Mouse (Mus musculus): Measurements from ENCODE around the gene Lhx4. TPM values are rescaled to one million over a fixed set of nuclear protein-coding genes. Genes with fewer than 3 reads are reported as not detected.

Lhx4 gene
- polyA plus RNA-seq, 1 experiment from 2014 or later: not detected

GRCm38 (mm10) chr1:155693443-155693842, 58.0 kb downstream of the Lhx4 start:
- ATAC-seq (replicated peaks; ENCODE audit: insufficient number of reproducible peaks, insufficient read depth, low FRiP score, low read depth): no peak
- no peak overlapping the region for H3K9ac ChIP-seq
- H3K27me3 ChIP-seq: no peaks in the 10 kb centered on the region
- no peak overlapping the region for H3K4me3 ChIP-seq
- no peaks in the 10 kb centered on the region; the same call in none of the 2 replicates for H3K4me1 ChIP-seq (replicated peaks)
- H3K4me2 ChIP-seq: no peak overlapping the region
- H3K9me3 ChIP-seq (replicated peaks): no peaks in the 10 kb centered on the region
- H3K27ac ChIP-seq: no peak overlapping the region
- 38% methylated on average over 5 of the region's 5 CpGs for WGBS
- no peaks in the 10 kb centered on the region for H3K36me3 ChIP-seq

- Histone ChIP-seq H3K4me2 (no peak overlapping the region), H3K27me3 (no peaks in the 10 kb centered on the region), H3K9me3 (replicated peaks) (no peaks in the 10 kb centered on the region), H3K4me1 (replicated peaks) (no peaks in the 10 kb centered on the region; the same call in 1 of the 2 replicates), H3K9ac (no peak overlapping the region), H3K36me3 (no peaks in the 10 kb centered on the region), H3K27ac (no peak overlapping the region), H3K4me3 (no peak overlapping the region)
- no peak for ATAC-seq (replicated peaks; ENCODE audit: insufficient number of reproducible peaks, insufficient read depth, low FRiP score, low read depth)
- WGBS: 67% methylated on average over 11 of the region's 11 CpGs
These were observed 58.5 kb downstream of the Lhx4 start for GRCm38 (mm10) chr1:155693026-155693425.

GRCm38 (mm10) chr1:155692230-155692629, 59.3 kb downstream of the Lhx4 start:
- Histone ChIP-seq H3K9me3 (replicated peaks) (no peaks in the 10 kb centered on the region), H3K4me3 (no peak overlapping the region), H3K36me3 (no peaks in the 10 kb centered on the region), H3K9ac (no peak overlapping the region), H3K4me1 (replicated peaks) (no peaks in the 10 kb centered on the region; the same call in 1 of the 2 replicates), H3K27me3 (no peaks in the 10 kb centered on the region), H3K4me2 (no peak overlapping the region), H3K27ac (no peak overlapping the region)
- 88% methylated on average over 6 of the region's 6 CpGs for WGBS
- no peak for ATAC-seq (replicated peaks; ENCODE audit: insufficient number of reproducible peaks, insufficient read depth, low FRiP score, low read depth)

GRCm38 (mm10) chr1:155689558-155689957, 61.9 kb downstream of the Lhx4 start:
- no peak overlapping the region for H3K27ac ChIP-seq
- H3K27me3 ChIP-seq: no peaks in the 10 kb centered on the region
- no peaks in the 10 kb centered on the region; the same call in 1 of the 2 replicates for H3K4me1 ChIP-seq (replicated peaks)
- H3K36me3 ChIP-seq: no peaks in the 10 kb centered on the region
- no peak overlapping the region for H3K4me3 ChIP-seq
- H3K9ac ChIP-seq: no peak overlapping the region
- ATAC-seq (replicated peaks; ENCODE audit: insufficient number of reproducible peaks, insufficient read depth, low FRiP score, low read depth): no peak
- H3K9me3 ChIP-seq (replicated peaks): no peaks in the 10 kb centered on the region
- 87% methylated on average over 5 of the region's 5 CpGs for WGBS
- no peak overlapping the region for H3K4me2 ChIP-seq

- Histone ChIP-seq H3K4me3 (no peak overlapping the region), H3K27me3 (no peaks in the 10 kb centered on the region), H3K9ac (no peak overlapping the region), H3K36me3 (no peaks in the 10 kb centered on the region), H3K4me2 (no peak overlapping the region), H3K4me1 (replicated peaks) (no peaks in the 10 kb centered on the region; the same call in 1 of the 2 replicates), H3K9me3 (replicated peaks) (no peaks in the 10 kb centered on the region), H3K27ac (no peak overlapping the region)
- 80% methylated on average over 4 of the region's 4 CpGs for WGBS
- no peak for ATAC-seq (replicated peaks; ENCODE audit: insufficient number of reproducible peaks, insufficient read depth, low FRiP score, low read depth)
These were observed 62.3 kb downstream of the Lhx4 start for GRCm38 (mm10) chr1:155689141-155689540.

GRCm38 (mm10) chr1:155686816-155687215, 64.7 kb downstream of the Lhx4 start:
- H3K4me1 ChIP-seq (replicated peaks): no peaks in the 10 kb centered on the region
- ATAC-seq (replicated peaks; ENCODE audit: insufficient number of reproducible peaks, insufficient read depth, low FRiP score, low read depth): no peak
- no peak overlapping the region for H3K4me3 ChIP-seq
- 72% methylated on average over 15 of the region's 15 CpGs for WGBS
- no peaks in the 10 kb centered on the region for H3K27me3 ChIP-seq
- H3K36me3 ChIP-seq: no peaks in the 10 kb centered on the region
- H3K9me3 ChIP-seq (replicated peaks): no peaks in the 10 kb centered on the region
- no peak overlapping the region for H3K9ac ChIP-seq
- no peak overlapping the region for H3K27ac ChIP-seq
- no peak overlapping the region for H3K4me2 ChIP-seq

GRCm38 (mm10) chr1:155681116-155681799, 70.2 kb downstream of the Lhx4 start:
- no peak overlapping the region for H3K4me3 ChIP-seq
- no peaks in the 10 kb centered on the region for H3K4me1 ChIP-seq (replicated peaks)
- no peaks in the 10 kb centered on the region; the same call in 1 of the 2 replicates for H3K36me3 ChIP-seq
- H3K9ac ChIP-seq: no peak overlapping the region
- WGBS: 75% methylated on average over 10 of the region's 10 CpGs
- no peak overlapping the region for H3K4me2 ChIP-seq
- no peaks in the 10 kb centered on the region for H3K27me3 ChIP-seq
- ATAC-seq (replicated peaks; ENCODE audit: insufficient number of reproducible peaks, insufficient read depth, low FRiP score, low read depth): no peak
- no peaks in the 10 kb centered on the region for H3K9me3 ChIP-seq (replicated peaks)
- no peak overlapping the region for H3K27ac ChIP-seq

- Histone ChIP-seq H3K4me3 (no peak overlapping the region), H3K4me1 (replicated peaks) (no peaks in the 10 kb centered on the region), H3K27ac (no peak overlapping the region), H3K9me3 (replicated peaks) (no peaks in the 10 kb centered on the region), H3K36me3 (no peaks in the 10 kb centered on the region; the same call in 1 of the 2 replicates), H3K9ac (no peak overlapping the region), H3K4me2 (no peak overlapping the region), H3K27me3 (no peaks in the 10 kb centered on the region)
- no peak for ATAC-seq (replicated peaks; ENCODE audit: insufficient number of reproducible peaks, insufficient read depth, low FRiP score, low read depth)
- 72% methylated on average over 6 of the region's 6 CpGs for WGBS
These were observed 75.9 kb downstream of the Lhx4 start for GRCm38 (mm10) chr1:155675570-155675969.

GRCm38 (mm10) chr1:155663994-155664393, 87.5 kb downstream of the Lhx4 start:
- Histone ChIP-seq H3K4me2 (no peak overlapping the region), H3K9me3 (replicated peaks) (no peaks in the 10 kb centered on the region), H3K9ac (no peak overlapping the region), H3K27me3 (no peaks in the 10 kb centered on the region), H3K4me1 (replicated peaks) (no peaks in the 10 kb centered on the region), H3K27ac (no peak overlapping the region), H3K36me3 (no peaks in the 10 kb centered on the region), H3K4me3 (no peak overlapping the region)
- no peak for ATAC-seq (replicated peaks; ENCODE audit: insufficient number of reproducible peaks, insufficient read depth, low FRiP score, low read depth)
- WGBS: 74% methylated on average over 5 of the region's 5 CpGs

GRCm38 (mm10) chr1:155656321-155656720, 95.2 kb downstream of the Lhx4 start:
- H3K27me3 ChIP-seq: no peaks in the 10 kb centered on the region
- H3K36me3 ChIP-seq: no peaks in the 10 kb centered on the region
- H3K4me1 ChIP-seq (replicated peaks): no peaks in the 10 kb centered on the region
- 53% methylated on average over 5 of the region's 5 CpGs for WGBS
- no peak overlapping the region for H3K4me2 ChIP-seq
- no peak for ATAC-seq (replicated peaks; ENCODE audit: insufficient number of reproducible peaks, insufficient read depth, low FRiP score, low read depth)
- no peak overlapping the region for H3K9ac ChIP-seq
- no peaks in the 10 kb centered on the region for H3K9me3 ChIP-seq (replicated peaks)
- no peak overlapping the region for H3K4me3 ChIP-seq
- H3K27ac ChIP-seq: no peak overlapping the region

- Histone ChIP-seq H3K4me2 (no peak overlapping the region), H3K4me3 (no peak overlapping the region), H3K4me1 (replicated peaks) (peaks cover 5% of the 10 kb centered on the region), H3K9ac (no peak overlapping the region), H3K27me3 (no peaks in the 10 kb centered on the region), H3K9me3 (replicated peaks) (no peaks in the 10 kb centered on the region), H3K27ac (no peak overlapping the region), H3K36me3 (no peaks in the 10 kb centered on the region)
- WGBS: 63% methylated on average over 3 of the region's 3 CpGs
- no peak for ATAC-seq (replicated peaks; ENCODE audit: insufficient number of reproducible peaks, insufficient read depth, low FRiP score, low read depth)
These were observed 96.5 kb downstream of the Lhx4 start for GRCm38 (mm10) chr1:155654961-155655360.

Data from heart, embryonic 15.5 days (tissue).